Mouse (Mus musculus): ENCODE data around the gene H2-Q6. TPM values are rescaled to one million over a fixed set of nuclear protein-coding genes. Genes with fewer than 3 reads are reported as not detected.
"Not testable (repeated sequence)": the region's sequence is repeated elsewhere in the genome, so short reads cannot be mapped to it uniquely, and the experiment has no call there.

The H2-Q6 gene
- polyA plus RNA-seq, 1 experiment, result not detected

GRCm38 (mm10) chr17:35415273-35416129 lies 9.1 kb upstream of the H2-Q6 start:
- H3K4me3 ChIP-seq; H3K36me3 ChIP-seq (ENCODE audit: control insufficient read depth, insufficient read depth); H3K4me2 ChIP-seq (ENCODE audit: low read depth); H3K27me3 ChIP-seq (ENCODE audit: control insufficient read depth, insufficient read depth, insufficient read length); H3K79me2 ChIP-seq (ENCODE audit: control insufficient read depth, insufficient read depth); H3ac ChIP-seq (ENCODE audit: control insufficient read depth, insufficient read length): not testable (repeated sequence)

DNA sequence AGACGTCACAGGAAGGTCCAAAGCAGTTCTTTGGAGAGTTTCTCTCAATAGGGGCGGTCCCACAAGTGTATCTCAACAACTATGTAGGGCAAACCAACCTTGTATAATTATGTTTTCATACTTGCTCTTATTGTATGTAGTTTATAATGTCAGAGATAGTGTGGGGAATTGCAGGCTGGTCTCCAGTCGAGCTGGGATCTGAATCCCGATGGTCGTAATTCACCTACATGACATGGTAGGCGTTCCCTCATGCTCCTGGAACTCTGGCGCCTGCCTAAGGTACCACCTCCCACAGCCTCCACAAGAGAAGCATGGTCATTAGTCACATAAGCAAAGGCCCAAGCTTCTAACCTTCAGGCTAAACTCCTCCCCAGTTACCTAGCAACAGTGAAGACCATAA lies 5.9 kb upstream of the H2-Q6 start:
- Histone ChIP-seq H3K4me2 (ENCODE audit: low read depth) (no peak overlapping the region), H3K27me3 (ENCODE audit: control insufficient read depth, insufficient read depth, insufficient read length) (no peaks in the 10 kb centered on the region), H3K4me3 (no peak overlapping the region), H3K79me2 (ENCODE audit: control insufficient read depth, insufficient read depth) (no peaks in the 10 kb centered on the region), H3K36me3 (ENCODE audit: control insufficient read depth, insufficient read depth) (no peaks in the 10 kb centered on the region), H3ac (ENCODE audit: control insufficient read depth, insufficient read length) (no peak overlapping the region)
- no peak for TF ChIP-seq REST (IDR thresholded peaks at IDR 0.05; ENCODE audit: insufficient read depth, insufficient read length)
- TF ChIP-seq USF1 (IDR thresholded peaks at IDR 0.05; ENCODE audit: low read depth), result no peak
- TF ChIP-seq MYOD1 (IDR thresholded peaks at IDR 0.05; ENCODE audit: control insufficient read depth in 1 of 3, insufficient read length in 2 of 3, low read depth in 2 of 3), result no peak
- TF ChIP-seq POLR2AphosphoS2 (IDR thresholded peaks at IDR 0.05; ENCODE audit: insufficient read length, low read depth), result no peak
- TF ChIP-seq MYOG (IDR thresholded peaks at IDR 0.05; ENCODE audit: control insufficient read depth in 1 of 3, insufficient read depth in 1 of 3, insufficient read length in 2 of 3, low read depth in 2 of 3), result no peak
- TF ChIP-seq MAX (IDR thresholded peaks at IDR 0.05; ENCODE audit: low read depth), result no peak
- TF ChIP-seq POLR2A (IDR thresholded peaks at IDR 0.05; ENCODE audit: insufficient read length, low read depth), result no peak
- TF ChIP-seq E2F4 (IDR thresholded peaks at IDR 0.05; ENCODE audit: insufficient read depth), result no peak
- TF ChIP-seq TCF12 (IDR thresholded peaks at IDR 0.05; ENCODE audit: insufficient read depth, poor library complexity, severe bottlenecking), result no peak
- TF ChIP-seq CEBPB (IDR thresholded peaks at IDR 0.05; ENCODE audit: insufficient read depth, poor library complexity, severe bottlenecking), result no peak
- TF ChIP-seq SRF (IDR thresholded peaks at IDR 0.05; ENCODE audit: control insufficient read depth, insufficient read length, low read depth), result no peak
- TF ChIP-seq TCF3 (IDR thresholded peaks at IDR 0.05; ENCODE audit: insufficient read length, low read depth), result no peak

DNA sequence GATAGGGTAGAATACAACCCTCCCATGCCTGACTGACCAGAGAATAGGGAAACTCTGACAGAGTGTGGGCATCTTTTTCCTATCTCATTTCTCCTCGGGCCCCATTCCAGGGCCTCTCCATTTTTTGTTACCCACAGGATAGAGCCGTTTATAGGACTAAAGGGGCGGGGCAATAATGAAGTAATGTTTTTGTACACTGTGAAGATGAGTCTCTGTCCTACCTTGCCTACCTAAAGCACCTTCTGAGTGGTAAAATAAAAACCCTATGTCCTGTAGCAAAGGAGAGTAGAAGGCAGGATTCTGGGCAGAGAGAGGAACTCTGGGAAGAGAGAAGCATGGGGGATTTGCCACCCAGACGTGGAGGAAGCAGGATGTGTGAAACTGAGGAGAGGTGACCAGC lies 5.1 kb upstream of the H2-Q6 start:
- H3K27me3 ChIP-seq (ENCODE audit: control insufficient read depth, insufficient read depth, insufficient read length); H3K79me2 ChIP-seq (ENCODE audit: control insufficient read depth, insufficient read depth); H3K36me3 ChIP-seq (ENCODE audit: control insufficient read depth, insufficient read depth); H3ac ChIP-seq (ENCODE audit: control insufficient read depth, insufficient read length); H3K4me3 ChIP-seq; H3K4me2 ChIP-seq (ENCODE audit: low read depth): not testable (repeated sequence)

GRCm38 (mm10) chr17:35420206-35420810 lies 4.3 kb upstream of the H2-Q6 start:
- H3ac ChIP-seq (ENCODE audit: control insufficient read depth, insufficient read length); H3K27me3 ChIP-seq (ENCODE audit: control insufficient read depth, insufficient read depth, insufficient read length); H3K36me3 ChIP-seq (ENCODE audit: control insufficient read depth, insufficient read depth); H3K4me2 ChIP-seq (ENCODE audit: low read depth); H3K4me3 ChIP-seq; H3K79me2 ChIP-seq (ENCODE audit: control insufficient read depth, insufficient read depth): not testable (repeated sequence)

DNA sequence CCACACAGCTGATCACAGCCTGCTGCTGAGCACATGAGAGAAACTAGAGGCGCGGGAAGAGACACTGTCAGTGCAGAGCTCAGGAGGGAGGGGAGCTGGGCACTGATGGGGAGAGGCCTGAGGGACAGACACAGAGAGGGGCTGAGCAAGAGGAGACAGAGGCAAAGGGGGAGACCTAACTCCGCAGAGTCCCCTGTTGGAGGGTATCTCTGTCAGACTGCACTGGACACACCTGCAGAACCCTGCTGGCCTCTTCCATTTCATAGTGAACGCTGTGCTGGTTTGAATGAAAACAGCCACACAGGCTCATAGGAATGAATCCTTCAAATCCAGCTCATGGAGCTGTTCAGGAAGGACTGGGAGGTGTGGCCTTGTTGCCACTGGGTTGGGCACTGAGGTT lies 3.3 kb upstream of the H2-Q6 start:
- H3K4me3 ChIP-seq; H3K27me3 ChIP-seq (ENCODE audit: control insufficient read depth, insufficient read depth, insufficient read length); H3ac ChIP-seq (ENCODE audit: control insufficient read depth, insufficient read length); H3K79me2 ChIP-seq (ENCODE audit: control insufficient read depth, insufficient read depth); H3K4me2 ChIP-seq (ENCODE audit: low read depth); H3K36me3 ChIP-seq (ENCODE audit: control insufficient read depth, insufficient read depth): not testable (repeated sequence)

DNA sequence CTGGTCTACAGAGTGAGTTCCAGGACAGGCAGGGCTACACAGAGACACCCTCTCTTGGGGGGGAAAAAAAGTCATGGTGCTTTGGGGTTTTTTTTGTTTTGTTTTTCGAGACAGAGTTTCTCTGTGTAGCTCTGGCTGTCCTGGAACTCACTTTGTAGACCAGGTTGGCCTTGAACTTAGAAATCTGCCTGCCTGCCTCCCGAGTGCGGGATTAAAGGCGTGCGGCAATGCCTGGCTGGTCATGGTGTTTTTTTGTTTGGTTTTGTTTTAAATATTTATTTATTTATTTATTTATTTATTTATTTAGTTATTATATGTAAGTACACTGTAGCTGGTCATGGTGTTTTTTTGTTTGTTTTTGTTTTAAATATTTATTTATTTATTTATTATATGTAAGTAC lies 2.3 kb upstream of the H2-Q6 start:
- not testable (repeated sequence) for H3K79me2 ChIP-seq (ENCODE audit: control insufficient read depth, insufficient read depth); H3K36me3 ChIP-seq (ENCODE audit: control insufficient read depth, insufficient read depth); H3K4me2 ChIP-seq (ENCODE audit: low read depth); H3ac ChIP-seq (ENCODE audit: control insufficient read depth, insufficient read length); H3K4me3 ChIP-seq; H3K27me3 ChIP-seq (ENCODE audit: control insufficient read depth, insufficient read depth, insufficient read length)

DNA sequence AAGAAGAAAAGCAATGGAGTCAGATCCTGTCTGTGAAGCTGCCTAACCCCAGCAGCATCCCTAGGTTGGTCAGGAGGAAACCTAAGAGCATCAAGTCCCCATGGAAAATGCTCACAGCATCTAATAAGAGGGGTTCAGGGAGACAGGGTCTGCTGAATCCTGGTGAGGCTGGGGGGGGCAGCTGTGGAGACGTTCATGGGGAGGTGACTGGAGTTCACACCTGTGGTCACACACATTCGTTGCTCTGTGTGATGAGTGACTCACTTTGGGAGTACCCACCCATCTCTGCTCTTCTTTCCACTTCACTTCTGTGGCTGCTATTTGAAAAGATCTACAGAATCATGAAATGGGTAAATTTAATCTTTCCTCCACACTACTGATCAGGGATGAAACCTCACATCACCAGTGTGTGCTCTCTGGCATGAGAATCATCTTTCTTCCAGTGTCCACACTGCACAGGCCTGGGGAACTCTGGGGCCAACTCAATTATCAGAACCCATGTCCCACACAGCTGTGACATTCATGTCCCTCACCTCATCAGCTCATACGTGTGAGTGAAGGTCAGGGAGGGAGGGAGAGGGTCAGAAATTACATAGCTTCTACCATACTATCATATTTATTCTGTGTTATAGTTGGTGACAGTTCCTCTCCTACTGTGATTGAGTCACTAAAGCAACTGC lies 1.4 kb upstream of the H2-Q6 start:
- not testable (repeated sequence) for H3K4me2 ChIP-seq (ENCODE audit: low read depth); H3K79me2 ChIP-seq (ENCODE audit: control insufficient read depth, insufficient read depth); H3K27me3 ChIP-seq (ENCODE audit: control insufficient read depth, insufficient read depth, insufficient read length); H3ac ChIP-seq (ENCODE audit: control insufficient read depth, insufficient read length); H3K4me3 ChIP-seq; H3K36me3 ChIP-seq (ENCODE audit: control insufficient read depth, insufficient read depth)

- H3K4me2 ChIP-seq (ENCODE audit: low read depth); H3ac ChIP-seq (ENCODE audit: control insufficient read depth, insufficient read length); H3K4me3 ChIP-seq; H3K27me3 ChIP-seq (ENCODE audit: control insufficient read depth, insufficient read depth, insufficient read length); H3K79me2 ChIP-seq (ENCODE audit: control insufficient read depth, insufficient read depth); H3K36me3 ChIP-seq (ENCODE audit: control insufficient read depth, insufficient read depth): not testable (repeated sequence)
Observed at GRCm38 (mm10) chr17:35424106-35424505, 544 bp upstream of the H2-Q6 start.

DNA sequence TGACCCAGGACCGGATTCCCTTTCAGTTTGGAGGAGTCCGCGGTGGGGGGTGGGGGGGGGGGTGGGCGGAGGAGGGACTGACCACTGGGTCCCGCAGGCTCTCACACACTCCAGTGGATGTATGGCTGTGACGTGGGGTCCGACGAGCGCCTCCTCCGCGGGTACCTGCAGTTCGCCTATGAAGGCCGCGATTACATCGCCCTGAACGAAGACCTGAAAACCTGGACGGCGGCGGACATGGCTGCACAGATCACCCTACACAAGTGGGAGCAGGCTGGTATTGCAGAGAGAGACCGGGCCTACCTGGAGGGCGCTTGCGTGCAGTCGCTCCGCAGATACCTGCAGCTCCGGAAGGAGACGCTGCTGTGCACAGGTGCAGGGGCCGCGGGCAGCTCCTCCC lies 824 bp downstream of the H2-Q6 start:
- not testable (repeated sequence) for H3K79me2 ChIP-seq (ENCODE audit: control insufficient read depth, insufficient read depth); H3K4me2 ChIP-seq (ENCODE audit: low read depth); H3ac ChIP-seq (ENCODE audit: control insufficient read depth, insufficient read length); H3K36me3 ChIP-seq (ENCODE audit: control insufficient read depth, insufficient read depth); H3K4me3 ChIP-seq; H3K27me3 ChIP-seq (ENCODE audit: control insufficient read depth, insufficient read depth, insufficient read length)

GRCm38 (mm10) chr17:35428883-35429282 lies 4.2 kb downstream of the H2-Q6 start:
- H3K27me3 ChIP-seq (ENCODE audit: control insufficient read depth, insufficient read depth, insufficient read length); H3K36me3 ChIP-seq (ENCODE audit: control insufficient read depth, insufficient read depth); H3K79me2 ChIP-seq (ENCODE audit: control insufficient read depth, insufficient read depth); H3K4me2 ChIP-seq (ENCODE audit: low read depth); H3ac ChIP-seq (ENCODE audit: control insufficient read depth, insufficient read length); H3K4me3 ChIP-seq: not testable (repeated sequence)

Data from myocyte (in vitro differentiated cells).